Mouse (Mus musculus) forebrain, postnatal 0 days (tissue): ENCODE measurements around the gene Trpd52l3. TPM values are rescaled to one million over a fixed set of nuclear protein-coding genes. Genes with fewer than 3 reads are reported as not detected.
A peak's percentile ranks its signal among the peaks of the same experiment; 100 is the strongest.
"Not testable (repeated sequence)": the region's sequence is repeated elsewhere in the genome, so short reads cannot be mapped to it uniquely, and the experiment has no call there.

Experiments used
- ATAC-seq: fragments of 200-750 bp; cut with Nextera tagmentation; 2 replicates; pipeline ENCODE4 v1.8.0; 2017; ENCODE audit warnings: mild to moderate bottlenecking, moderate library complexity
- DNase-seq: peaks from one replicate; pipeline ENCODE4 v3.0.0-alpha.2; 2015
- H3K27ac ChIP-seq: fragments of 300-500 bp; sonication (generic); 2 replicates; pipeline ENCODE4 v1.5.1; 2014; ENCODE audit warnings: low read depth, mild to moderate bottlenecking, antibody characterized with exemption, low read length, moderate library complexity, mixed read lengths
- H3K27me3 ChIP-seq: fragments of 300-500 bp; sonication (generic); 2 replicates; pipeline ENCODE4 v1.6.1; 2014; ENCODE audit warnings: mild to moderate bottlenecking, low read length, mixed read lengths; ENCODE audit not compliant: insufficient read depth
- H3K36me3 ChIP-seq: fragments of 300-500 bp; sonication (generic); 2 replicates; pipeline ENCODE4 v1.6.1; 2014; ENCODE audit warnings: mild to moderate bottlenecking, moderate library complexity; ENCODE audit not compliant: insufficient read depth
- H3K4me1 ChIP-seq: fragments of 300-500 bp; sonication (generic); 2 replicates; pipeline ENCODE4 v1.6.1; 2014; ENCODE audit warnings: antibody characterized with exemption; ENCODE audit not compliant: insufficient read depth
- H3K4me2 ChIP-seq: fragments of 300-500 bp; sonication (generic); 2 replicates; pipeline ENCODE4 v1.6.1; 2014; ENCODE audit warnings: low read depth, mild to moderate bottlenecking, moderate library complexity
- H3K4me3 ChIP-seq: fragments of 300-500 bp; sonication (generic); 2 replicates; pipeline ENCODE4 v1.5.1; 2014; ENCODE audit warnings: low read depth, low read length, mixed read lengths
- H3K9ac ChIP-seq: fragments of 300-500 bp; sonication (generic); 2 replicates; pipeline ENCODE4 v1.6.1; 2014; ENCODE audit warnings: mild to moderate bottlenecking
- H3K9me3 ChIP-seq: fragments of 300-500 bp; sonication (generic); 2 replicates; pipeline ENCODE4 v1.6.1; 2016; ENCODE audit warnings: low read length
- CTCF ChIP-seq: sonication (generic); IDR thresholded peaks from 2 replicates; pipeline ENCODE4 v1.5.1; 2016; ENCODE audit warnings: antibody characterized with exemption, control low read depth, low read depth
- WGBS: fragments of 180-500 bp; shearing (Covaris S2); extraction: QIAGEN DNeasy Blood & Tissue Kit; methylation state at CpG from one replicate; pipeline ENCODE4 v1.1.7; 2014; 5-methylcytosine and 5-hydroxymethylcytosine counted together
- polyA plus RNA-seq: library from polyadenylated mRNA; unstranded; fragments of >200 nt; fragmentation: Nextera tagmentation; extraction: Ambion mirVana; gene quantifications from 2 replicates; pipeline ENCODE4 v1.2.1, GENCODE M21; 2015
- total RNA-seq: library from RNA; depleted of rRNA; stranded (reverse); fragments of >200 nt; gene quantifications from 2 replicates; pipeline ENCODE4 v1.2.3, GENCODE M21; 2014

Trpd52l3 gene
- total and polyA plus RNA-seq, 2 experiments from 2014 or later: not detected

- Histone ChIP-seq H3K9ac (no peak overlapping the region), H3K36me3 (no peaks in the 10 kb centered on the region), H3K4me1 (no peaks in the 10 kb centered on the region), H3K4me2 (no peak overlapping the region), H3K4me3 (no peak overlapping the region), H3K9me3 (no peaks in the 10 kb centered on the region), H3K27ac (no peak overlapping the region), H3K27me3 (no peaks in the 10 kb centered on the region)
- ATAC-seq (no peak), DNase-seq (no peak)
- WGBS: 69% methylated on average over 3 of the region's 3 CpGs
- TF ChIP-seq CTCF: no peak
Measured at GRCm38 (mm10) chr19:30006371-30006770, 2.8 kb downstream of the Trpd52l3 start.

- no peaks in the 10 kb centered on the region for H3K27me3 ChIP-seq
- no peaks in the 10 kb centered on the region for H3K36me3 ChIP-seq
- no peaks in the 10 kb centered on the region for H3K9me3 ChIP-seq
- WGBS: 75% methylated on average over 13 of the region's 13 CpGs
- no peak for ATAC-seq
- no peak overlapping the region for H3K27ac ChIP-seq
- H3K4me1 ChIP-seq: no peaks in the 10 kb centered on the region
- no peak overlapping the region for H3K4me2 ChIP-seq
- H3K9ac ChIP-seq: no peak overlapping the region
- no peak for DNase-seq
- TF ChIP-seq CTCF: no peak
- H3K4me3 ChIP-seq: no peak overlapping the region
Measured at GRCm38 (mm10) chr19:30010520-30011296, 7.1 kb downstream of the Trpd52l3 start.

GRCm38 (mm10) chr19:30014331-30014730, 10.7 kb downstream of the Trpd52l3 start:
- no peak overlapping the region for H3K4me2 ChIP-seq
- DNase-seq: no peak
- no peaks in the 10 kb centered on the region for H3K36me3 ChIP-seq
- no peak for ATAC-seq
- H3K9me3 ChIP-seq: no peaks in the 10 kb centered on the region
- H3K4me3 ChIP-seq: no peak overlapping the region
- no peak overlapping the region for H3K9ac ChIP-seq
- WGBS: 87% methylated on average over 3 of the region's 3 CpGs
- no peaks in the 10 kb centered on the region for H3K4me1 ChIP-seq
- H3K27me3 ChIP-seq: no peaks in the 10 kb centered on the region
- TF ChIP-seq CTCF: no peak
- H3K27ac ChIP-seq: no peak overlapping the region

- ATAC-seq: no peak
- no peak for DNase-seq
- WGBS: 74% methylated on average over 6 of the region's 6 CpGs
Measured at GRCm38 (mm10) chr19:30016156-30016555, 12.6 kb downstream of the Trpd52l3 start.

GRCm38 (mm10) chr19:30023419-30023818, 19.8 kb downstream of the Trpd52l3 start:
- not testable (repeated sequence) for H3K27ac ChIP-seq, H3K4me1 ChIP-seq, DNase-seq, H3K36me3 ChIP-seq, H3K4me2 ChIP-seq, H3K9me3 ChIP-seq, ATAC-seq, H3K27me3 ChIP-seq, H3K9ac ChIP-seq, H3K4me3 ChIP-seq
- 98% methylated on average over 10 of the region's 10 CpGs for WGBS

More at GRCm38 (mm10) chr19:30016156-30016555, 12.6 kb downstream of the Trpd52l3 start:
- Histone ChIP-seq H3K9ac (no peak overlapping the region), H3K4me2 (no peak overlapping the region), H3K9me3 (no peaks in the 10 kb centered on the region), H3K27ac (no peak overlapping the region), H3K4me3 (no peak overlapping the region), H3K4me1 (no peaks in the 10 kb centered on the region), H3K27me3 (no peaks in the 10 kb centered on the region), H3K36me3 (no peaks in the 10 kb centered on the region)
- TF ChIP-seq CTCF: no peak

GRCm38 (mm10) chr19:30029002-30029710, 25.6 kb downstream of the Trpd52l3 start:
- peak overlapping the region; percentile 98 for H3K4me3 ChIP-seq
- H3K27ac ChIP-seq: peak overlapping the region; percentile 98
- H3K9ac ChIP-seq: no peak overlapping the region
- no peak for DNase-seq
- no peaks in the 10 kb centered on the region for H3K9me3 ChIP-seq
- 27% methylated on average over 11 of the region's 11 CpGs for WGBS
- H3K36me3 ChIP-seq: no peaks in the 10 kb centered on the region
- peaks cover 27% of the 10 kb centered on the region for H3K4me1 ChIP-seq
- H3K4me2 ChIP-seq: peak overlapping the region; percentile 81
- no peak for ATAC-seq
- TF ChIP-seq CTCF: no peak
- H3K27me3 ChIP-seq: no peaks in the 10 kb centered on the region
